Mouse (Mus musculus): ENCODE results near the gene Pard6a. TPM values are rescaled to one million over a fixed set of nuclear protein-coding genes. Genes with fewer than 3 reads are reported as not detected.

Gene Pard6a
- polyA plus RNA-seq (2016; fragmentation: Nextera tagmentation; extraction: Ambion mirVana), result 18.2 and 19.1 TPM in 2 replicates

- peak within 1 kb of the TSS; percentile 54 for H3K9ac ChIP-seq
- WGBS, result under 1% methylated on average over 60 of the region's 60 CpGs
- H3K4me1 ChIP-seq, result peaks cover 19% of the 10 kb centered on the region
- peaks cover 41% of the 10 kb centered on the region for H3K36me3 ChIP-seq
- no peaks in the 10 kb centered on the region for H3K9me3 ChIP-seq
- H3K27ac ChIP-seq, result peak within 1 kb of the TSS; percentile 90
- H3K4me3 ChIP-seq, result peak within 1 kb of the TSS; percentile 71
- peak within 1 kb of the TSS; percentile 90 for H3K4me2 ChIP-seq (replicated peaks)
- ATAC-seq (ENCODE audit: insufficient number of reproducible peaks, insufficient read depth, low FRiP score, low TSS enrichment), result peak; percentile 53
- H3K27me3 ChIP-seq, result no peaks in the 10 kb centered on the region; the same call in 1 of the 2 replicates
Observed at GRCm38 (mm10) chr8:105700966-105701824, at the start of gene Pard6a, which contains the start of gene Acd. Pard6a (plus strand) TSS chr8:105701148. Acd (minus strand) TSS chr8:105701102.

- Histone ChIP-seq H3K4me1 (no peaks in the 10 kb centered on the region), H3K9ac (no peak overlapping the region), H3K9me3 (no peaks in the 10 kb centered on the region), H3K4me3 (no peak overlapping the region), H3K36me3 (peaks cover 15% of the 10 kb centered on the region), H3K27ac (no peak overlapping the region), H3K4me2 (replicated peaks) (no peak overlapping the region), H3K27me3 (no peaks in the 10 kb centered on the region)
- ATAC-seq (ENCODE audit: insufficient number of reproducible peaks, insufficient read depth, low FRiP score, low TSS enrichment), result no peak
Observed at GRCm38 (mm10) chr8:105657641-105658040, 43.3 kb upstream of the Pard6a start.

GRCm38 (mm10) chr8:105661167-105661566, 39.8 kb upstream of the Pard6a start:
- H3K27ac ChIP-seq, result no peak overlapping the region

GRCm38 (mm10) chr8:105677891-105678290, 23.1 kb upstream of the Pard6a start:
- Histone ChIP-seq H3K9ac (no peak overlapping the region), H3K27ac (no peak overlapping the region), H3K4me1 (no peaks in the 10 kb centered on the region), H3K4me2 (replicated peaks) (no peak overlapping the region), H3K4me3 (no peak overlapping the region), H3K27me3 (no peaks in the 10 kb centered on the region), H3K9me3 (no peaks in the 10 kb centered on the region), H3K36me3 (peaks cover 85% of the 10 kb centered on the region)
- ATAC-seq (ENCODE audit: insufficient number of reproducible peaks, insufficient read depth, low FRiP score, low TSS enrichment), result no peak
- WGBS, result 90% methylated on average over 1 of the region's 1 CpGs

More at GRCm38 (mm10) chr8:105661167-105661566, 39.8 kb upstream of the Pard6a start:
- WGBS, result 72% methylated on average over 3 of the region's 3 CpGs
- Histone ChIP-seq H3K4me2 (replicated peaks) (no peak overlapping the region), H3K4me3 (no peak overlapping the region), H3K9ac (no peak overlapping the region), H3K4me1 (no peaks in the 10 kb centered on the region), H3K36me3 (peaks cover 22% of the 10 kb centered on the region), H3K9me3 (no peaks in the 10 kb centered on the region), H3K27me3 (no peaks in the 10 kb centered on the region)
- no peak for ATAC-seq (ENCODE audit: insufficient number of reproducible peaks, insufficient read depth, low FRiP score, low TSS enrichment)

GRCm38 (mm10) chr8:105685325-105685724, 15.6 kb upstream of the Pard6a start:
- 68% methylated on average over 7 of the region's 7 CpGs for WGBS
- H3K4me2 ChIP-seq (replicated peaks), result no peak overlapping the region
- H3K9ac ChIP-seq, result no peak overlapping the region
- no peak overlapping the region for H3K4me3 ChIP-seq
- no peaks in the 10 kb centered on the region for H3K27me3 ChIP-seq
- H3K9me3 ChIP-seq, result no peaks in the 10 kb centered on the region
- no peaks in the 10 kb centered on the region for H3K4me1 ChIP-seq
- H3K36me3 ChIP-seq, result peaks cover 36% of the 10 kb centered on the region
- no peak overlapping the region for H3K27ac ChIP-seq
- no peak for ATAC-seq (ENCODE audit: insufficient number of reproducible peaks, insufficient read depth, low FRiP score, low TSS enrichment)

GRCm38 (mm10) chr8:105685796-105686308, 15.1 kb upstream of the Pard6a start, which contains the start of gene Carmil2:
Carmil2 (plus strand) TSS chr8:105686274.
- peaks cover 31% of the 10 kb centered on the region for H3K36me3 ChIP-seq
- H3K9ac ChIP-seq, result no peak within 1 kb of the TSS
- no peak within 1 kb of the TSS for H3K4me3 ChIP-seq
- H3K4me2 ChIP-seq (replicated peaks), result peak within 1 kb of the TSS; percentile 36
- H3K4me1 ChIP-seq, result no peaks in the 10 kb centered on the region
- H3K27ac ChIP-seq, result no peak within 1 kb of the TSS
- no peaks in the 10 kb centered on the region for H3K9me3 ChIP-seq
- 12% methylated on average over 26 of the region's 26 CpGs for WGBS
- ATAC-seq (ENCODE audit: insufficient number of reproducible peaks, insufficient read depth, low FRiP score, low TSS enrichment), result no peak
- H3K27me3 ChIP-seq, result no peaks in the 10 kb centered on the region

- no peaks in the 10 kb centered on the region for H3K27me3 ChIP-seq
- ATAC-seq (ENCODE audit: insufficient number of reproducible peaks, insufficient read depth, low FRiP score, low TSS enrichment), result no peak
- WGBS, result 66% methylated on average over 6 of the region's 6 CpGs
- peaks cover 24% of the 10 kb centered on the region for H3K36me3 ChIP-seq
- H3K4me3 ChIP-seq, result no peak overlapping the region
- no peak overlapping the region for H3K4me2 ChIP-seq (replicated peaks)
- H3K27ac ChIP-seq, result no peak overlapping the region
- H3K9me3 ChIP-seq, result no peaks in the 10 kb centered on the region
- H3K4me1 ChIP-seq, result no peaks in the 10 kb centered on the region
- no peak overlapping the region for H3K9ac ChIP-seq
Observed at GRCm38 (mm10) chr8:105686551-105686950, 14.4 kb upstream of the Pard6a start.

- ATAC-seq (ENCODE audit: insufficient number of reproducible peaks, insufficient read depth, low FRiP score, low TSS enrichment), result no peak
- H3K27me3 ChIP-seq, result no peaks in the 10 kb centered on the region
- no peaks in the 10 kb centered on the region for H3K4me1 ChIP-seq
- peaks cover 18% of the 10 kb centered on the region for H3K36me3 ChIP-seq
- WGBS, result 68% methylated on average over 8 of the region's 8 CpGs
- no peak overlapping the region for H3K4me2 ChIP-seq (replicated peaks)
- H3K9ac ChIP-seq, result no peak overlapping the region
- H3K27ac ChIP-seq, result no peak overlapping the region
- H3K9me3 ChIP-seq, result no peaks in the 10 kb centered on the region
- no peak overlapping the region for H3K4me3 ChIP-seq
Observed at GRCm38 (mm10) chr8:105687512-105687911, 13.4 kb upstream of the Pard6a start.

- H3K4me3 ChIP-seq, result no peak overlapping the region
- peaks cover 7% of the 10 kb centered on the region; the same call in 1 of the 2 replicates for H3K9me3 ChIP-seq
- 65% methylated on average over 14 of the region's 14 CpGs for WGBS
- peaks cover 16% of the 10 kb centered on the region for H3K36me3 ChIP-seq
- no peaks in the 10 kb centered on the region for H3K4me1 ChIP-seq
- no peak overlapping the region for H3K27ac ChIP-seq
- no peak for ATAC-seq (ENCODE audit: insufficient number of reproducible peaks, insufficient read depth, low FRiP score, low TSS enrichment)
- no peaks in the 10 kb centered on the region for H3K27me3 ChIP-seq
- no peak overlapping the region for H3K4me2 ChIP-seq (replicated peaks)
- no peak overlapping the region for H3K9ac ChIP-seq
Observed at GRCm38 (mm10) chr8:105688242-105688752, 12.7 kb upstream of the Pard6a start.

- 51% methylated on average over 35 of the region's 35 CpGs for WGBS
- H3K4me3 ChIP-seq, result no peak overlapping the region
- H3K4me1 ChIP-seq, result peaks cover 7% of the 10 kb centered on the region
- H3K27ac ChIP-seq, result no peak overlapping the region
- H3K27me3 ChIP-seq, result peaks cover 1% of the 10 kb centered on the region
- H3K36me3 ChIP-seq, result peaks cover 6% of the 10 kb centered on the region; the same call in 1 of the 2 replicates
- H3K4me2 ChIP-seq (replicated peaks), result no peak overlapping the region
- peaks cover 7% of the 10 kb centered on the region; the same call in 1 of the 2 replicates for H3K9me3 ChIP-seq
- ATAC-seq (ENCODE audit: insufficient number of reproducible peaks, insufficient read depth, low FRiP score, low TSS enrichment), result no peak
- H3K9ac ChIP-seq, result no peak overlapping the region
Observed at GRCm38 (mm10) chr8:105689256-105689982, 11.5 kb upstream of the Pard6a start.

GRCm38 (mm10) chr8:105689983-105690360, 11.0 kb upstream of the Pard6a start:
- Histone ChIP-seq H3K4me1 (peaks cover 10% of the 10 kb centered on the region), H3K9ac (no peak overlapping the region), H3K4me2 (replicated peaks) (no peak overlapping the region), H3K4me3 (no peak overlapping the region), H3K27me3 (peaks cover 6% of the 10 kb centered on the region), H3K27ac (no peak overlapping the region), H3K36me3 (peaks cover 6% of the 10 kb centered on the region; the same call in 1 of the 2 replicates), H3K9me3 (peaks cover 7% of the 10 kb centered on the region; the same call in 1 of the 2 replicates)
- WGBS, result 92% methylated on average over 9 of the region's 9 CpGs
- no peak for ATAC-seq (ENCODE audit: insufficient number of reproducible peaks, insufficient read depth, low FRiP score, low TSS enrichment)

All from embryonic facial prominence, embryonic 12.5 days (tissue).